Mouse (Mus musculus) C2C12 (cell line): ENCODE data around the gene Socs2. TPM values are rescaled to one million over a fixed set of nuclear protein-coding genes. Genes with fewer than 3 reads are reported as not detected.

Source experiments
- H3K27me3 ChIP-seq: one replicate; pipeline ENCODE4 v1.6.1; 2011; ENCODE audit not compliant: control insufficient read depth, insufficient read depth, insufficient read length
- H3K36me3 ChIP-seq: one replicate; pipeline ENCODE4 v1.6.1; 2011; ENCODE audit not compliant: control insufficient read depth, insufficient read depth
- H3K4me3 ChIP-seq: one replicate; pipeline ENCODE4 v1.5.1; 2011; ENCODE audit warnings: mild to moderate bottlenecking, control low read depth; ENCODE audit not compliant: poor library complexity, insufficient read depth, severe bottlenecking
- H3K79me2 ChIP-seq: one replicate; pipeline ENCODE4 v1.6.1; 2011; ENCODE audit not compliant: control insufficient read depth, insufficient read depth
- H3K79me3 ChIP-seq: one replicate; pipeline ENCODE4 v1.6.1; 2011; ENCODE audit warnings: low read depth, control low read depth
- H3ac ChIP-seq: one replicate; pipeline ENCODE3; 2011; ENCODE audit warnings: low read depth; ENCODE audit not compliant: control insufficient read depth, insufficient read length
- CEBPB ChIP-seq: IDR thresholded peaks from one replicate; pipeline ENCODE4 v1.6.1; 2011; ENCODE audit warnings: low read depth, mild to moderate bottlenecking, control low read depth, moderate library complexity
- CTCF ChIP-seq: IDR thresholded peaks from one replicate; pipeline ENCODE4 v1.5.1; 2011; ENCODE audit not compliant: control insufficient read depth, insufficient read depth, insufficient read length
- FOSL1 ChIP-seq: IDR thresholded peaks from one replicate; pipeline ENCODE4 v1.8.0; 2011; ENCODE audit warnings: mild to moderate bottlenecking, low read length; ENCODE audit not compliant: poor library complexity, insufficient read depth, severe bottlenecking
- MAX ChIP-seq: IDR thresholded peaks from one replicate; pipeline ENCODE4 v1.6.1; 2011; ENCODE audit warnings: mild to moderate bottlenecking, control low read depth
- MYOD1 ChIP-seq: IDR thresholded peaks from one replicate; pipeline ENCODE4 v1.6.1; 2011; ENCODE audit warnings: low read depth; ENCODE audit not compliant: control insufficient read depth, insufficient read length
- MYOG ChIP-seq: IDR thresholded peaks from one replicate; pipeline ENCODE4 v1.6.1; 2011; ENCODE audit not compliant: control insufficient read depth, insufficient read length; ENCODE audit errors: extremely low read depth
- USF1 ChIP-seq: IDR thresholded peaks from one replicate; pipeline ENCODE4 v1.6.1; 2011; ENCODE audit warnings: low read depth, mild to moderate bottlenecking, control low read depth, moderate library complexity
- polyA plus RNA-seq: library from polyadenylated mRNA; unstranded; fragments of >200 nt; fragmentation: generic; extraction: Trizol; gene quantifications from one replicate; pipeline ENCODE4 v1.2.1, GENCODE M21; 2012; ENCODE audit warnings: missing spikeins

Gene Socs2
- polyA plus RNA-seq, 1 experiment = 21.6 TPM

- H3K79me3 ChIP-seq = no peaks in the 10 kb centered on the region
- no peaks in the 10 kb centered on the region for H3K79me2 ChIP-seq
- no peak overlapping the region for H3K4me3 ChIP-seq
- H3K36me3 ChIP-seq = no peaks in the 10 kb centered on the region
- TF ChIP-seq CEBPB (no peak), USF1 (no peak), FOSL1 (no peak), MAX (no peak), CTCF (no peak)
- H3K27me3 ChIP-seq = no peaks in the 10 kb centered on the region
- H3ac ChIP-seq = no peak overlapping the region
These were observed 48.8 kb downstream of the Socs2 start for GRCm38 (mm10) chr10:95368151-95368550.

DNA sequence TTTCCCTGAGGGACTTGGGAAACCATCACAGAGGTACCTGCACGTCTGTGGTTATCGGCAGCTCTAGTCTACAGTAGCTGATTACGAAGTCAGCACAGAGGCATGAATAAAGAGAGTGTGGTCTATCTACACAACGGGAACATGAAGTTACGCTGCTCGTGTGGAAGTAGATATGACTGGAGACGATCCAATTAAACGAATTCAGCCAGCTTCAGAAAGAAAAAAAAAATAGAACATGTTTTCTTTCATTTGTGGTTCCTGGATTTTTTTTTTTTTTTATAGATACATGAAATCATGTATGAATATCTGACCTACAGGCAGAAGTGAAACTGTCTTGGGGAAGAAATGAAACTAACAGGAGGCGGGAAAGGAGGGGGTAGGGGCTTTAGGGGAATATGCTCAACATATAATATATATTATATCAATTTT lies 49.3 kb downstream of the Socs2 start:
- Histone ChIP-seq H3K79me3 (no peaks in the 10 kb centered on the region), H3K79me2 (no peaks in the 10 kb centered on the region), H3K36me3 (no peaks in the 10 kb centered on the region), H3K27me3 (no peaks in the 10 kb centered on the region), H3ac (no peak overlapping the region), H3K4me3 (no peak overlapping the region)
- no peak for TF ChIP-seq CEBPB
- TF ChIP-seq MAX = no peak
- no peak for TF ChIP-seq MYOG
- no peak for TF ChIP-seq CTCF
- no peak for TF ChIP-seq MYOD1
- no peak for TF ChIP-seq USF1
- no peak for TF ChIP-seq FOSL1

DNA sequence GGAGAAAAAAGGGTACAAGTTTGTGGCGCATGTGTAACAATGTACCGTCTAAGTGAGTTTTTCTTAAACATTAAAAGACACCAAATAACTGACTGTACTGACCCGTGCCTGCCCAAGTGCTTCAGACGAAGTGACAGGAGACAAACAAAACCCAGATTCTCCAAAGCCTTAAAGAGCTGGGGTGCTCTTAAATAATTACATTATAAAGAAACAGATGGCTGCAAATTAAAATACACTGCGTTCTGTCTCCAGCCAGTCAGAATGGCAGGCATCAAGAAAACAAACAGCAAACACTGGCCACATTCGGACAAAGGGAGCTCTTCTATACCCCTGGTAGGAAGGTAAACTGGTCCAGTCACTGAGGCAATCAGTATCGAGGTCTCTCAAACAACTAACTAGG lies 49.7 kb downstream of the Socs2 start:
- Histone ChIP-seq H3K79me2 (no peaks in the 10 kb centered on the region), H3K27me3 (no peaks in the 10 kb centered on the region), H3K4me3 (no peak overlapping the region), H3K79me3 (no peaks in the 10 kb centered on the region), H3K36me3 (no peaks in the 10 kb centered on the region), H3ac (no peak overlapping the region)
- TF ChIP-seq MYOG = no peak
- no peak for TF ChIP-seq MYOD1
- no peak for TF ChIP-seq MAX
- TF ChIP-seq CTCF = no peak
- no peak for TF ChIP-seq CEBPB
- no peak for TF ChIP-seq USF1
- no peak for TF ChIP-seq FOSL1

- H3K4me3 ChIP-seq = no peak overlapping the region
- TF ChIP-seq FOSL1 = no peak
- TF ChIP-seq USF1 = no peak
- H3K79me2 ChIP-seq = no peaks in the 10 kb centered on the region
- no peaks in the 10 kb centered on the region for H3K79me3 ChIP-seq
- no peaks in the 10 kb centered on the region for H3K36me3 ChIP-seq
- H3ac ChIP-seq = no peak overlapping the region
- no peaks in the 10 kb centered on the region for H3K27me3 ChIP-seq
These were observed 54.7 kb downstream of the Socs2 start for GRCm38 (mm10) chr10:95362326-95362725.

DNA sequence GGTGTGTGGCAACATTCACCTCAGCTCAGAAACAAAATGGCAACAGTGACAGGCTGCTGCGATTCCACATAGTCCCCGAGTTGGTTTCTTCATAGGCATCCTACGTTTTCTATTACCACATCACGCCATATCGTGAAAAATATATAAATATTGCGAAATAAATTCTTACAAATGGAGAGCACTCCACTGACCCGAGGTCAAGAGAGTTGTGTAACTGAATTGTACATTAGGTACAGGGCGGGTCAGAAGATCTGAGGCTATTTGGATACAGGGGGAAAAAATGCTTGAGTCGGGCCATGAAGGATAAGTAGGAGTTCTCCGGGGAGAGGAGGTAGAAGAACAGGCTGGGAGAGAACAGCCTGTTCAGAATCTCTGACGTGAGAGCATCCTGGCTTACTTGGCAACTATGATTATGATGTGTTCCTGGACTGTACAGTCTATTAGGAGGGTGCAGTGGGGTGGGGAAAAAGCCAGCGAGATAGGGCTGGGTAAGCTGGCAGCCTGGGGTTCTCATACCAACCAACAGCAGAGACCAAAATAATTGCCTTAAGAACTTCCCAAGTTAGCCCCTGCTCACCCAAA lies 55.6 kb downstream of the Socs2 start:
- no peaks in the 10 kb centered on the region for H3K79me3 ChIP-seq
- H3K4me3 ChIP-seq = no peak overlapping the region
- no peak overlapping the region for H3ac ChIP-seq
- TF ChIP-seq MAX (no peak), CTCF (no peak), USF1 (no peak), CEBPB (no peak), FOSL1 (no peak), MYOG (no peak), MYOD1 (no peak)
- H3K36me3 ChIP-seq = no peaks in the 10 kb centered on the region
- no peaks in the 10 kb centered on the region for H3K27me3 ChIP-seq
- no peaks in the 10 kb centered on the region for H3K79me2 ChIP-seq

GRCm38 (mm10) chr10:95360048-95360447 lies 56.9 kb downstream of the Socs2 start:
- Histone ChIP-seq H3K36me3 (no peaks in the 10 kb centered on the region), H3ac (no peak overlapping the region), H3K27me3 (no peaks in the 10 kb centered on the region), H3K79me2 (no peaks in the 10 kb centered on the region), H3K79me3 (no peaks in the 10 kb centered on the region), H3K4me3 (no peak overlapping the region)
- TF ChIP-seq MYOD1 (peak; percentile 48), MAX (no peak), CTCF (no peak)
